Mouse (Mus musculus): ENCODE results near the gene Neurod6.

DNA sequence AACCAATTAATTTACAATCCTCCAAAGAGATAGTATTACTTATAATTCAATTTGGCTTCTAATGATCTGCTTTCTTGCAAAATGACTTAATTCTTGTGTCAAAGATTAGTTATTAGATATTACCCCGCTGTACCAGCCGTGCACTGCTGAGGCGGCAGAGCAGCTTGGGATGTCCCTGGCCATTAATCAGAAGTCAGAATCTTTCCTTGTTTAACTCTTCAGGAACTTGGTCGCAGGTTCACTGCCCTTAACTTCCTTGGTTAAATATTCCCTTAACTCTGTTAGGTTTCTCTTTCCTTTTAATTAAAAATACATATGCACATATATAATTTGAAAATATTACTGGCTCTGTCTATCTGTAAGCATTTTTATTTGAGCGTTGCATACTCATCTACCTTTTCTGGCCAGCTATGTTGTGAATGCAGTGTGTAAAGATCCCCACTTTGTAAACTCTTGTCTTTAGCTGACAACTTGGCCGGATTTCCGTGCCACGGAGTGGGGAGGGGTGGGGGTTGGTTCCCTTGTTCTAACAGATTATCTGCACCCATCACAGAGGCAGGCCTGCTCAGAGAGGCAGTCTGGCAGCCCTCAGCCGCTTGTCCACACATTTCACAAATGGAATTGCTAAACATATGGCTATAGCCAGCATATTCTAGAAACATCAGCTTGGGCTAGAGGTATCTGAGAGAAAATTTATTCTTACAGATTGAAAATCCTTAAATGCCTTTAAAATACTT, 34.1 kb downstream of the Neurod6 start:
- no peak for TF ChIP-seq CTCF (IDR thresholded peaks at IDR 0.05; ENCODE audit: low read depth)
- no peak for TF ChIP-seq EP300 (optimal IDR thresholded peaks at IDR 0.05)

All from stomach, postnatal 0 days (tissue).